Mouse (Mus musculus): ENCODE measurements around the gene Hadh.

Hadh gene

GRCm38 (mm10) chr3:131270381-131270780 lies 1.5 kb downstream of the Hadh start:
- DNase-seq: no peak

- no peak for DNase-seq
Observed at GRCm38 (mm10) chr3:131266366-131267050, 5.4 kb downstream of the Hadh start.

DNA sequence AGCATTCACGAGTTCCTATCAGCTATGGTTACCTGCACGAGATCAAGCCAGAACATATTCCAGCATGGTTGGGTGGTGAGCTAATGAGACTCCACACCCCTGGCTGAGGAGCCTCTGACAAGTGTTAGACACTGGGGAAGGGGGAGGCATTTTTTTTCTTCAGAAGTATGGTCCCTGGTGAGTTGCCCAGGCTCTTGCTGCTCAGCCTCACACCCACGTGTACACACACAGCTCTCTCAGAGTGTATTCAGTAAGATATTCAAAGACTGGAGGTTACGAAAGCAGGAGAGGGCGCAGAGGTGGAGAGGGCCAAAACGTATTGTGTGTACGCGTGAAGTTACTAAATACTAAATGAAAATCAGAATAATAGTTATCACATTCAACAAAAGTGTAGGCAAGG lies 6.4 kb downstream of the Hadh start:
- DNase-seq: no peak

- DNase-seq: no peak
Observed at GRCm38 (mm10) chr3:131263766-131264486, 8.0 kb downstream of the Hadh start.

DNA sequence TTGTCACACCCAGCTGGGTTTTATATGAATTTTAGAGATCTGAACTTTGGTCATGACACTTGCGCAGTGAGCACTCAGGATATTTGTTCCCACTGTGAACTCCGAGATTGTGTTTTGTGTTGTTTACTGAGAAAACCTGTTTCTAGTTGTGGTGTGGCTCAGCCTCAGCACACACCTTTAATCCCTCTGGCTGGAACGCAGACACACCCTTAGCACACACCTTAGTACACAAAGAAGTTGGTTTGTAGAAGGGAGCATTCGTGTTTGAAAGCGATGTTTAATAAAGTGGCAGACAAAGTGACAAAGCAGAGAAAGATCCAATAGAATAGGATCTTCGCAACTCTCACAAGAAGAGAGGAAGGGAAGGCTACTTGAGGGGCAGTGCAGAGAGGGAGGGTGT lies 11.5 kb downstream of the Hadh start:
- DNase-seq: no peak

DNA sequence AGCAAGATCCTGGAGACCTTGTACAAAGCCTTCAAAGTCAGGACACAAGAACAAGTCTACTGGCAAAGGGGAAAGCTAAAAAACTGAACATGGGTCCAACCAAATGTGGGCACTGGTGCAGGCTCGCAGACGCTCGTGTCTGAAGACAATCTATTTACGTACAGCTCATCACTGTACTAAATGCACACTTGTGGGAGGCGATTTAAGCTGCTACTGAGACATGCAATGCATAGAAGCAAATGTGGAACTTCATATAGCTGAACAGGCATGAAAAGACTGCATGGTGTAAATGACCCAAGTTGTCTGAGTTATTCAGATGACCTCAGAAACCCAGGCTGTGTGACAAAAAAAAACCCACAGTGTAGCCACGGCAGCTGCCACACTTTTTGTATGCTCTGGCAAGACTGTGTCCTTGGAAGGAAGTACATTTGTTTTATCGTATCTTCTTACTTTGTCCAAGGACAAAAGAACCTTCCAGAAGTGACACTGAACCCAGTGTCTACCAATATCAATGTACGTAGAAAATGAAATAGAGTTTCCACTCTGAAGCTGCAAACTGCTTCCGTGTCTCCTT lies 12.4 kb downstream of the Hadh start:
- no peak for DNase-seq

GRCm38 (mm10) chr3:131258921-131259320 lies 13.0 kb downstream of the Hadh start:
- no peak for DNase-seq

GRCm38 (mm10) chr3:131255399-131255981 lies 16.4 kb downstream of the Hadh start:
- DNase-seq: no peak

GRCm38 (mm10) chr3:131254991-131255390 lies 16.9 kb downstream of the Hadh start:
- no peak for DNase-seq

DNA sequence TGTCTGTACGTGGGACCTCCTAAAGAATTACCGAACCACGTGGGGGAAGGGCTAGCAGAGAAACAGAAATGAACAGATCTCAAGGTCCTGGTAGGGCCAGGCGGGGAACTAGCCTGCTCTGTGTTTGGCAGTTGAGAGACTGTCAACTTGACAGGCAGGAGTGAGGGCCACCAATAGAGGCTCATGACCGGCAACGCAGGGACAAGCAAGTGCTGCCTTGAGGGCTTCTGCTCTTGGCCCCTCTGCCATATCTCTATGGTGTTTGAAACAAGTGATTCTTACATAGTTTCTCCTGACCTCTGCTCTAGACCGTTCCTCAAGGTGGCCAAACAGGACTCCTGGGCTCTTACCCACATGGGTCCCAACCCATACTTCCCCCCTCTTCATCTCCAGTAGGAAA lies 20.3 kb downstream of the Hadh start:
- DNase-seq: no peak

GRCm38 (mm10) chr3:131250978-131251377 lies 20.9 kb downstream of the Hadh start:
- no peak for DNase-seq

GRCm38 (mm10) chr3:131250283-131250682 lies 21.6 kb downstream of the Hadh start:
- DNase-seq: no peak

- no peak for DNase-seq
Observed at GRCm38 (mm10) chr3:131248444-131248843, 23.5 kb downstream of the Hadh start.

GRCm38 (mm10) chr3:131247851-131248250 lies 24.1 kb downstream of the Hadh start:
- no peak for DNase-seq

DNA sequence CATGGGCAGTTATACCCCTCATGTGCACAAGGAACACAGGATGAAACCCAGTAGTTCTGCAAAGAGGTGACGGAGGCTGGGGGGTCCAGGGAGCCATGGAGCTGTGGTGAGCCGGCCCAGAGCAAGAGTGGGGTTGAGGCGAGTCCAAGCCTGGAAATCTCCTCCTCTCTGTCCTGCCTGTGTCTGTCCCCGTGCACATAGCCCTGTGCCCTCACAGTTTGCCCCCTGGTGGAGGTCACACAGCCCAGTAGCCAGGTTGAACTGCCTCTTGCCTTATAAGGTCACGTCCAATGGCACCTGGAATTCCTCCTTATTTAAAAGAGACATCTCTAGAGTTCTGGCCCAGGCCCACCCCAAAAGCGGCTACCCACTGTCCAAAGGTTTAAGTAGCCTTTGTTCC lies 24.5 kb downstream of the Hadh start:
- DNase-seq: no peak

- DNase-seq: no peak
Observed at GRCm38 (mm10) chr3:131246579-131247046, 25.3 kb downstream of the Hadh start.

DNA sequence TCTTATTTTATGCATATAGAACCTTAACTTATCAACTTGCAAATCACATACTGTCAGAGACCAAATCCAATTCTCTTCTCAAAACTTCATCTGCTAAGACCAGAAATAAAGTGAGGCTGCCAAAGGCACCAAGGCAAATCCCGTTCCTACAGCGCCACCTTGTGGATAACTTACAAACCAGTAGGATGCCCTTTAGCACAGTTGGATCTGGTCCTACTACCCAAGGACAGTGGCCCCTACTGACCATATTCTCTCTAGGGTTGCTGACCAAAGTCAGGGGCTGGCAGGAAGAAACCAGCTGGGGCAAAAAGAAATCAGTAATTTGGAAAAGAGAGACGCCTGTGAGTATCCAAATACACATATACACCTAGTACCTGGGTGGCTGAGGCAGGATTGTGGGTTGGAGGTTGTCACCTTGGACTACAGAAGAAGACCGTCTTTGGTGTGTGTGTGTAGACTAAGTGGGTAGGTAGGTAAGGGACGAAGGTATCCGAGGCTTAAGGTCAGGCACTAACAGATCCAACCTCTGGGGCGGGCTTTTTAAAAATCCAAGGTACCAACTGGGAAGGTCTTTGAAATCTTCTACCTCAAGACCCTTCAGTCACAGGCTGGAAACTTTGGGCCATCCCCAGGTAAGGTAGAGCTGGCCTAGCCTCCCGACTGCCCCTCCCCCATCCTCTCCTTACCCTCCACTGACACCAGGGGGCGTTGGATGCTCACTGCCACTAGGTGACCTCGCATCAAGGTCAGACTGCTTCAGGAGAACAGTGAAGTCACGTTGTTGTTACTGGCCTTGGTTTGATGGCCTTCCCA lies 25.9 kb downstream of the Hadh start:
- peak; percentile 60 for DNase-seq

DNA sequence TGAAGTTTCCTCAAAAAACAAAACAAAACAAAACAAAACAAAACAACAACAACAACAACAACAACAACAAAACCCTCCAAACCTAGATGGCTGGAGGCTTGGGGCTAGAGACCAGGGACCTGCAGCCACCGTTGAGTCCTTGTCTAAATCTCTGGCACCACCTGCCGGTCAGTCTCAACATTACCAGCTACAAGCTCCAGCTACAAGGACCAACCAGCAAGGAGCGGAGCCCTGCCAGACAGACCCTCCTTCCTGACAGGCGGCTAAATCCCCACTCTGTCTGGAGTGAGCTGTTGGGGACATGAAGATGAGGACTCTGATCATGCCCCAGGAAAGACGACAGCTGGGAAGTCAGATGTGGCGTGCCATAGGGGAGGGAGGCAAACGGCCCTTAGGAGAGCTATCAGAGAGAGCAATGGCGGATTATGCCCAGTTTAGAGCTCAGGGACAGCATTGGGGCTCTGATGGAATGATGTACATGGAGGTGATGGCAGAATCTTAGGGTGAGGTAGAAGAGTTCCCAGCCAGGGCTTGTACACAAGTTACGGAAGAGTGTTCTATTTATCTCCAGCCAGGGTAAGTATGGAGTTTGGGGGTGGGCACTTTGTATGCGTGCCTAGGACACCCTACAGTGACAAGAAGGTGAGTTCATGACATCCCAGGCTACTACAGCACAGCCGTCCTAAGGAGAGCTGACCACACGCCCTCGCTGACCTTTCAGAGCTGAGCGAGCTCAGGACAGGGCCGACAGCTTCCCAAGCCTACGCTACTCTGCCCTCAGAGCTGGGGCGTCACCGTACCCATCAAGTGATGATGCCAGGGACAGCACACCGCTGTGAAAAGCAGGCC lies 33.9 kb downstream of the Hadh start:
- DNase-seq: peak; percentile 84

DNA sequence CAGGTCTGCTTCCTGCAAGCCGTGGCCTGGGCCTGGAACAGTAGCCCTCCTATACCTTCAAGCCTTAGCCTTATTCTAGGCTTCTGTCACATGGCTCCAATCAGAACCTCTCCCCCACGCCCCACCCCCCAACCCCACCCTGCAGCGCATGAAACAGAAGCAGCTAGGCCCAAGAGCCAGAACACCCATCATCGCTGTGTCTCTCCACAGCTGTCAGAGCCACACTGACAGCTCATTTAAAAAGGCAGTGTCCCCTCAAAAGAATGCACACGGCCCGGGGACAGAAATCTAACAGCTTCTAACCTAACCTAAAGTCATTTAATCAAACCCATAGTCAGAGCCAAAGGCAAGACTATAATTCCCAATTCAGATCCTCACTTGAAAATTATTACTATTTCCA lies 34.8 kb downstream of the Hadh start:
- no peak for DNase-seq

DNA sequence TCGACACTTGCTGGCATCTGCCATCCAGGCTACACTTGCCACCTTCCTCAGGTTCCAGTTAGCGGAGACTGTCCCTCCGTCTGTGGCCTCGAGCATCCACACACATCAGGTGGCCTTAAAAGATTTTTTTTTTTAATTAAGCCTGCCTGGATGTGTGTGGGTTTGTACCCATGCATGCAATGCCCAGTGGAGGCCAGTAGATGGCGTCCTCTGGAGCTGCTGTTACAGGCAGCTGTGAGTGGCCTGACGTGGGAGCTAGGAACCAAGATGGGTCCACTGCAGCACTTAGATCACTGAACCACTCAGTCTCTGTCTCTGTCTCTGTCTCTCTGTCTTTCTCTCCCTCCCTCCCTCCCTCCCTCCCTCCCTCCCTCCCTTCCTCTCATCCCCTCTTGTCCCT lies 43.8 kb downstream of the Hadh start:
- DNase-seq: no peak

DNA sequence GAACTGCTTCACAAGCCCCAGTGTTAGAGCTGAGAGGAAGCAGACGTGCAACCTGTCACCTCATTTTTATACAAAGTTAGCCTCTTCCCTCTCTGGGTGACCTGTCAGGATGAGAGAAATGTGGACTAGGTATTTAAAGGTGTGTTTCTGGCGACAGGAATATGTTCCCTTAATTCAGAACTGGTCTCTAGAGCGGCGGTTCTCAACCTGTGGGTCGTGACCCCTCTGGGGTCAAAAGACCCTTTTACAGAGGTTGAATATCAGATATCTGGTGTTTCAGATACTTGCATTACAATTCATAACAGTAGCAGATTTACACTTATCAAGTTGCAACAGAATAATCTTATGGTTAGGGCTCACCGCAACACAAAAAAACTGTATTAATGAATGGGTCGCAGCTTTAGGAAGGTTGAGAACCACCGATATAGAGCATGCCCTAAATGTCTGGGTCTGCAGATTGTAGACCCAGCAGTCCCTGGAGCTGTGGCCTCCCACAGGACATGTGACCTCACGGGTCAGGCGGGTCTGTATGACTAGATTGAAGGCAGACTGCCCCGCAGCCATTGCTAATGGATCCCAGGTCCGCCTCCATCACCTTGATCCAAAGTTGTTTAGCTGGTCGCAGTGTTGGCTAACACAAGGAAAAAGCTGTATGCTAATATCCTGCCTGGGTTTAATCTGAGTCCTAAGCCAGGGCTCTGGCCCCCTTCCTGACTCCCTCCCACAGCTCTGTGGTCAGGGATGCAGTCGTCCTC lies 53.1 kb downstream of the Hadh start:
- no peak for DNase-seq

Measured in right cerebral cortex, postnatal 14 days (tissue).